Mouse (Mus musculus): ENCODE results near the gene Gprc5a.

- TF ChIP-seq CTCF (IDR thresholded peaks at IDR 0.05; ENCODE audit: control insufficient read depth, insufficient read depth, insufficient read length) (no peak), MAX (IDR thresholded peaks at IDR 0.05) (no peak), USF1 (IDR thresholded peaks at IDR 0.05; ENCODE audit: low read depth) (no peak), MYOD1 (IDR thresholded peaks at IDR 0.05; ENCODE audit: control insufficient read depth, insufficient read length, low read depth) (no peak)
Observed at GRCm38 (mm10) chr6:135066795-135067445, 1.5 kb downstream of the Gprc5a start.
